Mouse (Mus musculus): ENCODE data around the gene Gemin7. TPM values are rescaled to one million over a fixed set of nuclear protein-coding genes. Genes with fewer than 3 reads are reported as not detected.

Gene Gemin7
- total RNA-seq, 2 experiments from 2014 or later = 45.6 to 49.8 TPM

DNA sequence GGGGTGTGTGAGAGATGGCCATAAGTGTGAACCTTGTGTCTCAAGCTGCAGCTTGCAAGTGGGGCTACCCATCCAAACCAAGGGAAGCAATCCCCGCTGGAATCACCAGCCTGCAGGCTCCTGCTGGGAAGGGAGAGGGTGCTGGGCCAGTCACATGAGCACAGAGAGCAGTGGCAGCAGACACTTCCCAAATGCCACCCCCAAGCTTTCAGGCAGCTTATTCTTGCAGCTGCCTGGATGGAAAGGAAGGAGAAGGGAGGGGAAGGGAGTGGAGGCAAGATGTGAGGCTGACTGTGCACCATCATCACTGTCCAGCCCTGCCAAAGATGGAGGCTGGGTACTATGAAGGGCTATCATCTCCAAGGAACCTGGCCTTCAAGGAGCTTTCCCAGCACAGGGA lies 23.2 kb downstream of the Gemin7 start:
- no peak for DNase-seq
- intact Hi-C loops (cut with DNase I) = no loop called here

GRCm38 (mm10) chr7:19552443-19552842 lies 25.0 kb downstream of the Gemin7 start:
- intact Hi-C loops (cut with DNase I) = no loop called here
- no peak for DNase-seq

- intact Hi-C loops (cut with DNase I) = no loop called here
- no peak for DNase-seq
These were observed 25.8 kb downstream of the Gemin7 start for GRCm38 (mm10) chr7:19551634-19552033.

GRCm38 (mm10) chr7:19549394-19549793 lies 28.0 kb downstream of the Gemin7 start:
- intact Hi-C loops (cut with DNase I) = no loop called here
- no peak for DNase-seq

DNA sequence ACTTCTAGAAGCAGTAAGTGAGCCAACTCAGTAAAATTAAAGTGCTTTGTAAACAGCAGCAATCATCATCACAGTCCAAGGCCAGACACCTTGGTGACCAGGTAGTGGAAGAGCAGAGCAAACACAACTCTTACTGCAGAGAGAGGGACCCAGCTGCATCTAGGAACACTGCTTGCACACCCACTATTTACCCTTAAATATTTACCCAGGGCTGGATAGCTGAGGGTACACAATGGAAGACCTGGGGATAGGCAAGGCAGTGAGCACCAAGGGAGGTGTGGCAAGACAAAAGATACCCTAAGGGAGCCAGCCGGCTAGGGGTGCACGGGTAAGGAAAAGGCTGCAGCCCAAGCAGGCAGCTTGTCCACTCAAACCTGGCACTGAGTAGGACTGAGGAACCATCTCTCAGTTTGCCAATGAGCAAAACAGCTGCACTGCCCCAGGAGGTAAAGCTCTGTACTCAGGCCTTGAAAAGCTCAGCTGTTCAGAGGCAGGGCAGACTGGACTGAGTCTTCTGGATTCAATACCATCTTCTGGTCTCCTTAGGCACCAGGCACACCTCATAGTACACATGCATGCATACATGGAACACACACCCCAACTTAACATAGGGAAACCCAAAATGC lies 29.9 kb downstream of the Gemin7 start:
- DNase-seq = no peak
- intact Hi-C loops (cut with DNase I) = no loop called here

- no peak for DNase-seq
These were observed 31.4 kb downstream of the Gemin7 start for GRCm38 (mm10) chr7:19546007-19546406.

GRCm38 (mm10) chr7:19543584-19543983 lies 33.8 kb downstream of the Gemin7 start:
- DNase-seq = peak in 1 of 2 experiments; percentile 48
- intact Hi-C loops (cut with DNase I) = no loop called here

More at GRCm38 (mm10) chr7:19546007-19546406, 31.4 kb downstream of the Gemin7 start:
- intact Hi-C loops (cut with DNase I) = no loop called here

GRCm38 (mm10) chr7:19542155-19542691 lies 35.2 kb downstream of the Gemin7 start:
- intact Hi-C loops (cut with DNase I) = no loop called here
- peak in 1 of 2 experiments; percentile 26 for DNase-seq

- intact Hi-C loops (cut with DNase I) = no loop called here
These were observed 35.7 kb downstream of the Gemin7 start for GRCm38 (mm10) chr7:19541681-19542154.

GRCm38 (mm10) chr7:19540771-19541566 lies 36.4 kb downstream of the Gemin7 start:
- intact Hi-C loops (cut with DNase I) = no loop called here
- DNase-seq = no peak

More at GRCm38 (mm10) chr7:19541681-19542154, 35.7 kb downstream of the Gemin7 start:
- no peak for DNase-seq

DNA sequence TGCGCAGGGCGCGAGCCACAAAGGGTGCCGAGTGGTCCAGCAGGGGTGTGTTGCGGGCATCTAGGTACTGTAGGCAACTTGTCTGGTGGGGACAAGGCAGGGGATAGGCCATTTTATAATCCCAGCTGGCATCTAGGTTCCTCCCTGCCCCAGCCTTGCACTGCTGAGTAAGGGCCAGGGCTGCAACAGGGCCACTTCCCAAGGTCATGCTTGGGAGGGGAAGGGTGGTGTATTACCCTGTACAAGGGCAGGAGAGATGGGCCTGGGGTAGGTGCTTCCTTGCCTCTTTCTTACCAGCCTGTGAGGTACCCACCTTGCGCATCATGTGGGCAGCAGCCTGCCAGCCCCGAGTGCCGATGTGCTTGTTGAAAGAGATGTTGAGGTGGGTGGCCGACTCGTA lies 42.7 kb downstream of the Gemin7 start:
- intact Hi-C loops (cut with DNase I) = no loop called here
- DNase-seq = no peak

DNA sequence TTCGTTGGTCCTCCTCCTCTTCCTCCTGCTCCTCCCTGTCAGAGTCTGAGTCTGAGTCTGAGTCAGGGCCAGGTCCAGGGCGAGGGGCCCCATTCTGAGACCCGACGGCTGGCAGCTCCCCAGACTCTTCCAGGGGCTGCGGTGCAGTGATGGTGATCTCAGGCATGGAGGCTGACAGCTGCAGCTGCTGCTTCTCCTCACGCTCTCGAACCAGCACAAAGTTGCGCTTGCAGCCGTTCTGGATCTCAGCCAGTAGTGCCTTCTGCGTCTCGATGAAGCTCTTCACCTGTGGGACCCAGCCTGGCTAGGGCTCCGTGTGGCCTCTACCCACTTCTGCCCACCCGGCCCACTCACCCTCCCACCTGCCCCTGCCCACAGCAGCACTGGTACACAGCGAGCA lies 45.2 kb downstream of the Gemin7 start:
- no peak for DNase-seq
- intact Hi-C loops (cut with DNase I) = no loop called here

- DNase-seq = no peak
- intact Hi-C loops (cut with DNase I) = no loop called here
These were observed 46.3 kb downstream of the Gemin7 start for GRCm38 (mm10) chr7:19531077-19531476.

GRCm38 (mm10) chr7:19525105-19525481 lies 52.3 kb downstream of the Gemin7 start:
- no peak for DNase-seq
- intact Hi-C loops (cut with DNase I) = no loop called here

GRCm38 (mm10) chr7:19524420-19525104 lies 52.8 kb downstream of the Gemin7 start:
- intact Hi-C loops (cut with DNase I) = no loop called here
- no peak for DNase-seq

DNA sequence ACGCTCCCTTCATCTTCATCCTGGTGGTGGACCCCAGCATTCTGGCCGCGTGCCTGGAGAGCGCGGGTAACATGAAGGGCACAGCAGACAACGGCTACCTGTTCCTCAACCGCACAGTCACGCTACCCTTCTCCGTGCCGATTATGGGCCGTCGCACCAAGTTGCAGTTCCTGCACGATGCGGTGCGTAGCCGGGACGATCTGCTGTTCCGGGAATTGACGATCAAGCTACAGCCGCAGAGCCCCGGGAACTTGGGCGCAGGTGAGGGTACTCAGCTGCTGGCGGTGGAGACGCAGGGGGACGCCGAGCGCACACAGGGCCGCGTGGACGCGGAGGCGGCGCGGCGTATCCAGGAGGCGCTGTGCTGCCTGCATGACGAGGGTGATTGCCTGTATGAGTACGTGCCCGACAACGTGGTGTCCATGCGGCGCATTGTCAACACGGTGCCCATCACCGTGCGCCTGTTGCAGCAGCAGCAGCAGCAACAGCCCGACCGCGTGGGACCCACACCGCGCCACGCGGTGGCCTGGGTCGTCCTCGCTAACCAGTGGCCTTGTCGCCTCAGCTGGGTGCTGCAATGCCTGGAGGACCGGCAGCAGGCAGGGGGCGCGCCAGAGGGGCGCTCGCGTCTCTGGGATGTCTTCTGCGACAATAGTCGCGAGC lies 53.5 kb downstream of the Gemin7 start:
- intact Hi-C loops (cut with DNase I) = no loop called here
- peak; percentile 65 to 70 for DNase-seq

GRCm38 (mm10) chr7:19523017-19523756 lies 54.2 kb downstream of the Gemin7 start:
- intact Hi-C loops (cut with DNase I) = no loop called here
- DNase-seq = no peak

DNA sequence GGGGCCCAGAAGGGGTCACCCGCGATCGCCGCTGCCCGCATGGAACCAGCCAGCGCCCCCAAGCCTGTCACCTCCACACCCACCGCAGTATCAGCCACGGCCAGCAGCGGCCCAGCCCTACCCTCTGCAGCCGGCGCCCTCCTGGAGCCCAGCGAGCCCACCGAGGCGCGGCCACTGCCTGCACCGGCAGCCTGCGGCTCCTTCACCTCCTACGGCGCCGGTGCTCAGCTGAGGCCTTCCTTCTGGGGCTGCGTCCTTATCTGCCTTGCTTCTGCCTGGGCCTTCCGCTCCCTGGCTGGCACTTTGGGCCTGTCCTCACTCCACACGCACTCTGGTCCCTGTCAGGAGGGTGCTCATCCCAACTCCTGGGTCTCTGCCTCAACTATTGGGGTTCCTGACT lies 57.4 kb downstream of the Gemin7 start:
- DNase-seq = no peak
- intact Hi-C loops (cut with DNase I) = no loop called here

DNA sequence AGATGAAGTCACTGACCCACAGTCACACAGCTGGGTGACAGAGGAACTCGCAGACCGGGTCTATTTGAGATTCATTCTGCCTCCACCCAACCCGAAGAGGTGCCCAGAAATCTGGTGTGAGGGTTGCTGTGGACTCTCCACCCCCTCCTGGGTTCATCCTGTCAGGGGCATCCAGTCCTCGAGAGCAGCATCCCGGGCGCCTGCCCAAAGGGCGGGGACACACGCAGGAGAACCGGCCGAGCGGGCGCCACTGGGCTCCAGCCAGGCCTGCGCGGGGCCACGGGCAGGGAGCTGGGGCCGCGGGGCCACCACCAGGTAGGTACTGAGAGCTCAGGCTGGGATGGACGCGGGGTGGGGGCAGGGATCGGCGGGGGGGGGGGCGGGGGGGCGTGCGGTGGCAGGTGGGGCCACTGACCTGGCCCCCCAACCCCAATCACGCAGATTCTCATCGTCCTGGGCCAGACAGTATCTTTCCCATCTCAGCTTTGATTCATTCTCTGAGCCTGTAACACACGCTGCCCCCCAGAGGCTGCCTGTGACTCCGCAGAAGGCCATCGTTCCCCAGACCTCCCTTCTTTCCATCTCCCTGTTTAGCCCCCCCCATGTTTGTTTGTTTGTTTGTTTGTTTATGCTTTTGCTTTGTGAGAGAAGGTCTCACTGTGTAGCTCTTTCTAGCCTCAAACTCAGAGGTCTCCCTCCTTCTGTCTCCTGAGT lies 59.6 kb downstream of the Gemin7 start, which contains the start of gene Nkpd1:
Gene Nkpd1, plus strand, starts transcription at position 187 of the 714 bp plus-strand sequence.
- intact Hi-C loops (cut with DNase I) = loop anchor here (2.0 kb wide), 1 partner anchor 75 kb away; no protein-coding TSS in a partner anchor
- DNase-seq = no peak

Measured in heart, postnatal 14 days (tissue).